7 mouse cellular contexts compared by ENCODE assay signal in the genomic region with DNA sequence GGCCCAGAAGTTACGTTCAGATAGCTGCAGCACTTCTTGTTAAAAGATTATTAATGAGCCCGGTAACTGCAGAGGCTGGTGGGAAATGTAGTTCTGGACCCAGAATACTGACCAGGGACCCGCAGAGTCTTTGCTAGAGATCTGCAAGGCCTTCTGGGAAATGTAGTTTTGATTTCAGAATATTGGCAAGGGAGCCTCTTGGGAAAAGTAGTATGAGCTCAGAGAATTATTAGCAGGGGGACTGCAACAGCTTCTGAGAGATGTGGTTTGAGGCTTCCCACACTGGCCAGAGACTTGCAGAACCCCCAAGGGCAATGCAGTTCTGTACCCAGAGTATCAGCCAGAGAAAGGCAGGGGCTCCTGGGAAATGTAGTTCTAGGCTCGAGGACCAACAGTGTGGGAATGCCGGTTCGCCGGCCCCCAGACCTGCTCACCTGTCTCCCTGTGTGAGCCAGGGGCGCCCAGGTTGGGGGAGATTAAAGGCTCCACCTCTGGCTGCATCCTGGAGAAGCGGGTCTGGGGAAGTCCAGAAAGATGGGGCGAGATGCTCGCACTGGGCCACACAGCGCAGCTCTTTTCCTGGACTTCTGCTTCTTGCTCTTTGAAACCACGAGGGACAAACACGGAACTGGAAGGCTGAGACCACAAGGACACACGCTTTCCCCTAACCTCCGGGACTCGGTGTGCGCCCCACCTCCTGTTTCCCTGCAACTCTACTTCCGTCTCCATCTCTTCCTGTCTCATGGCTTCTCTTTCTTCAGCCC. TPM values are rescaled to one million over a fixed set of nuclear protein-coding genes. Genes with fewer than 3 reads are reported as not detected.
DNase-seq lines count a peak whose midpoint lies in the region; ATAC-seq lines count a peak whose summit lies in the region.

No protein-coding gene starts in this region.

- peak overlapping the region; percentile 83 for H3K4me2 ChIP-seq in intestine, embryonic 16.5 days (ENCODE audit: low read depth, low read length)

- peak; percentile 89 to 97 for DNase-seq in adrenal gland, adult (ENCODE audit: inconsistent age in 2 of 2, low spot score in 1 of 2)
- peak; percentile 96 for DNase-seq in embryo, embryonic 10.5 days (ENCODE audit: low spot score)
- DNase-seq in gastrocnemius, postnatal 36 days: peak; percentile 72 to 77
- peak; percentile 93 to 98 for DNase-seq in left cerebral cortex, postnatal 25 days (ENCODE audit: low spot score in 2 of 2)
- DNase-seq in mesoderm, embryonic 11.5 days (ENCODE audit: low read depth, low spot score): peak; percentile 81
- DNase-seq in right cerebral cortex, postnatal 25 days: peak; percentile 87

- H3K36me3 ChIP-seq in intestine, embryonic 16.5 days (ENCODE audit: control insufficient read depth, insufficient read depth, low read length): no peaks in the 10 kb centered on the region

- peak overlapping the region; percentile 76 for H3K9ac ChIP-seq in intestine, embryonic 16.5 days (ENCODE audit: low read depth, low read length)

- peaks cover 3% of the 10 kb centered on the region; the same call in 1 of the 2 replicates for H3K4me1 ChIP-seq in intestine, embryonic 16.5 days (ENCODE audit: control insufficient read depth, insufficient read depth, low read length)

- peak; percentile 96 for ATAC-seq in intestine, embryonic 16.5 days

- peak overlapping the region; percentile 67 for H3K4me3 ChIP-seq in intestine, embryonic 16.5 days (ENCODE audit: low read length)

- peak overlapping the region; percentile 70 for H3K27ac ChIP-seq in intestine, embryonic 16.5 days (ENCODE audit: low read length)

- no peaks in the 10 kb centered on the region for H3K27me3 ChIP-seq in intestine, embryonic 16.5 days (replicated peaks; ENCODE audit: control insufficient read depth, insufficient read depth, low read length)

- H3K9me3 ChIP-seq in intestine, embryonic 16.5 days (ENCODE audit: control insufficient read depth, low read length): no peaks in the 10 kb centered on the region

- 1% methylated on average over 19 of the region's 19 CpGs for WGBS in intestine, embryonic 16.5 days

- intact Hi-C loops in gastrocnemius, postnatal 36 days (cut with DNase I): no loop called here
- intact Hi-C loops in left cerebral cortex, postnatal 25 days (cut with DNase I): loop anchor here (5.0 kb wide), 2 partner anchors 98 to 113 kb away; no protein-coding TSS in a partner anchor

RNA-seq across cellular contexts. Expression of a gene that starts 9.8 kb away (rescaled TPM):
- 1 to 10 TPM; 1.6 to 2.1 TPM for total RNA-seq in gastrocnemius, postnatal 36 days (2021)
- polyA plus RNA-seq in intestine, embryonic 16.5 days (2015; fragmentation: Nextera tagmentation; extraction: Ambion mirVana): 0.82 and 1.2 TPM in 2 replicates
- 10 to 100 TPM; 60.0 to 65.0 TPM for total RNA-seq in left cerebral cortex, postnatal 25 days (2021)

RNA-seq across cellular contexts. Expression of a gene that starts 11.5 kb away (rescaled TPM):
- not detected for total RNA-seq in gastrocnemius, postnatal 36 days (2021)
- polyA plus RNA-seq in intestine, embryonic 16.5 days (2015; fragmentation: Nextera tagmentation; extraction: Ambion mirVana): 0.66 and 0.88 TPM in 2 replicates
- total RNA-seq in left cerebral cortex, postnatal 25 days (2021): 1 to 10 TPM; 1.9 to 2.2 TPM

RNA-seq across cellular contexts. Expression of a gene that starts 54.7 kb away (rescaled TPM):
- under 1 TPM in 1 of 2 experiments, not detected in 1; 0.20 TPM for total RNA-seq in gastrocnemius, postnatal 36 days (2021)
- polyA plus RNA-seq in intestine, embryonic 16.5 days (2015; fragmentation: Nextera tagmentation; extraction: Ambion mirVana): 0.31 and 0.43 TPM in 2 replicates
- 100 to 1,000 TPM; 268 to 278 TPM for total RNA-seq in left cerebral cortex, postnatal 25 days (2021)

Comparison
In these comparisons a context has a peak if more than half of its experiments do, and no peak if none do; other contexts are left out.
1. Peak in every context shown above with its lines: DNase-seq, ATAC-seq, H3K4me3 ChIP-seq and H3K27ac ChIP-seq.
2. RNA of a gene that starts 9.8 kb away (total RNA-seq): 60.0 to 65.0 TPM in left cerebral cortex, postnatal 25 days; 1.6 to 2.1 TPM in gastrocnemius, postnatal 36 days; every median in the first group is over 10 times any median in the second.
3. RNA of a gene that starts 54.7 kb away (total RNA-seq): 268 to 278 TPM in left cerebral cortex, postnatal 25 days; 0.20 TPM in gastrocnemius, postnatal 36 days; every median in the first group is over 100 times any median in the second.